Mouse (Mus musculus) activated CD4-positive, CD25-positive, alpha-beta regulatory T cell, adult 4 months (primary cell): ENCODE results near the gene Gm13212. TPM values are rescaled to one million over a fixed set of nuclear protein-coding genes. Genes with fewer than 3 reads are reported as not detected.
A peak's percentile ranks its signal among the peaks of the same experiment; 100 is the strongest.
"Not testable (repeated sequence)": the region's sequence is repeated elsewhere in the genome, so short reads cannot be mapped to it uniquely, and the experiment has no call there.

Experiments used
- ATAC-seq: one replicate; pipeline ENCODE4 v1.8.0; 2017
- polyA plus RNA-seq, 2 experiments: library from polyadenylated mRNA; unstranded; fragments of 100-300 nt; shearing (Covaris generic); gene quantifications; one replicate each; pipeline ENCODE4 v1.2.1; 2017

Gene Gm13212
- polyA plus RNA-seq = 10 to 100 TPM; 12.1 to 15.2 TPM

DNA sequence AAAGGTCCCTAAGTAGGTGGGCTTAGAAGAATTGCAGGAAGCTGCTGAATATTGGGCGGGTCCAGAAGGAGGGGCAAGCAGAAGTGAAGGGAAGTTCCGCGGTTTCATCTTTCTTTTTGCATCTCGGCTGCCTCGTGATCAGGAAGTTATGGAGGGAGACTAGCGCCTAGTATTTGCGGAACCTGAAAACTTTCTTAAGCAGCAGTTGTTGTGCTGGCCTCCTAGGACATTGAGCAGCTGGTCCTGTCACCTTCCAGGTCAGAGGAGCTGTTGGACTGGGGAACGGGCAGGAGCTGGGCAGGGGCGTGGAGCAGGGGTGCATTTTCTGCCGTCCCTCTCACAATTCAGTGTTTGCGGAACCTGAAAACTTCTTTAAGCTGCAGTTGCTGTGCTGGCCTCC is at the start of gene Gm13212:
Gm13212 (plus strand) TSS at position 89 of the 400 bp plus-strand sequence.
- ATAC-seq = peak; percentile 87

DNA sequence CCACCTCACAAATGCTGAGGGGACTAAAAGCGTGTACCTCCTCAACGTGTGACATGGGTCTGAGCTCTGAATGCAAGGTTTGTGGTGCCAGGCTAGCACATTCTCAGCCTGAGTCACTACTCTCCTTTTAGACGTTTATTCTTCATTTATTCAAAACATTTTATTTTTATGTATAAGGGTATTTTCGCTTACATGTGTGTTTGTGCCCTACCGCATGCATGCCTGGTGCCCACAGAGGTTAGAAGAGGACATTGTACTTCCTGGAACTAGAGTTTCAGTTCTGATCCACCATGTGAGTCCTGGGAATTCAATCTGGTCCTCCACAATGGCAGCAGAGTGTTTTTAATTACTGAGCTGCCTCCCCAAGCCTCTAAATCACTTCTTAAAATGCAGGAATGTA is 41.1 kb upstream of the Gm13212 start:
- not testable (repeated sequence) for ATAC-seq

DNA sequence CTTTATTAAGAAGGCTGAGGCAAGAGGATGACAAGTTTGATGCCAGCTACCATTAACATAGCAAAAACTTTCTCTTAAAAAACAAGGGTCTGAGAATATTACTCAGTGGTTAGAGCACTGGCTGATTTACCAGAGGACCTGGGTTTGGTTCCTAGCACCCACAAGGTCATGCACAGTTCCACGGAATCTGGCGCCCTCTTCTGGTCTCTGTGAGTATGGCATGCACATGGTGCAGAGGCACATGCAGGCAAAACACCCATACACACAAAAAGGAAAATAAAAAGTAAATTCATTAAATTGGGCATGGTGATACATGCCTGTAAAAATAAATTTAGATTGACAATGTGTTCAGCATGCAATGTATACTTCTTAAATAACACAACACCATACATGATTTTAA is 39.9 kb upstream of the Gm13212 start:
- not testable (repeated sequence) for ATAC-seq

DNA sequence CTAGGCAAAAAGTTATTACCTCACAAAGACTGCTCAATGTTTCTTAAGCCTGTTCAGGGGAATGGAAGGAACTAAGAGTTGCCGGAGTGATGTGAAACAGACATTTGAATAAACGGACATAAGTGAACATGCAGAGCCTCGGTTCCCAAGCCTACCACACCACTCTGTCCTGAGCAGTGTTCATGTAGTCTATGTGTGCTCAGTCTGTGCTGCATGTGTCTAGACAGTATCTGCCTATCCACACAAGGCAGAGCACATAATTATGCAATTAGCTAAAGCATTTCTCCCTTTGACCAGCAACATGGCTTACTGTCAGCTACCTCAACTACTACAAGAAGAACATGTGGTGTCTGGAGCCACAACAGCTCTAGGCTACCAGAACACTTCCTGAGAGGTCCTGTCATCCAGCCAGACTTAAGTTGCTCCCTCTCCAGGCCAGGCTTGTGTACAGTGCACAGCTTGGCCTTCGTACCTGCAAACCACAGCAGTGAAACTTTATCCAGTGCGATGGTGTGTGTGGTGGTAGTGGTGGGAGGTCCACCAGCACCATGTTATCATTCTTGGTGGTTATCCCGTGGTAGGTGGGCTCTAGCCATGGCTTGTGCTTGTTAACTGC is 39.1 kb upstream of the Gm13212 start:
- not testable (repeated sequence) for ATAC-seq

DNA sequence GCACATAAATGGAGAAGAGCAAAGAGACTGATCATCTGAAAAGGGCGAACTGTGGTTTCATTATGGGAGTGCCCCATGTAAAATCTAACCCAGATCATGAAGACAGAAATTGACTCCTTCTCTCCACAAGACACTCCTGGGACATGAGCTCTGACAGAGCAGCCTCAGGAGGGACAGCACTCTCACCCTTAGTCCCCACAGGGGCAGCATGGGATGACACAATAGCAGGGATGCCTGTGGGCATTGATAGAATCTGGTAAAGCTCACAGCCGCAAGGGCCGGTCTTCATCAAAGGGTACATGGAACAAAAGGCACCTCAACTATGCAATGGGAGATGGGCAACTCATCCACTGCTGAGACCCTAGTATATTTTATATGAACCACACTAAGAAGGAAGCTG is 38.5 kb upstream of the Gm13212 start:
- ATAC-seq = not testable (repeated sequence)

DNA sequence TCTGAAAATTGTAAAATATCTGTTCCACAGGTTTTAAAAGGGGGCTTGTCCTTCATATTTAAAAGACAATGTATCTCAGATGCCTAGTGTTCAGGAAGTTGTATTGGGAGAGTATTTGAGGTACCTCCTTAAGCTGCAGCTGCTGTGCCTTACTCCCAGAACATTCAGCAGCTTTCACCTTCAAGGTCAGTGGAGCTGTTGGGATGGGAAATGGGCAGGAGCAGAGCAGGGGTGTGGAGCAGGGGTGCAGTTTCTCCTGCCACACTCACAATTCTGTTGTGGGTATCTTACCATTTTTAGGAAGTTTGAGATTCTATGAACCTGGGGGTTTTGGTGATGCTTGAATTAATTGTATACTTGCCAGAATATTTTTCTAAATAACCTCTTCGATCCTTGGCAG is 28.3 kb upstream of the Gm13212 start:
- no peak for ATAC-seq

DNA sequence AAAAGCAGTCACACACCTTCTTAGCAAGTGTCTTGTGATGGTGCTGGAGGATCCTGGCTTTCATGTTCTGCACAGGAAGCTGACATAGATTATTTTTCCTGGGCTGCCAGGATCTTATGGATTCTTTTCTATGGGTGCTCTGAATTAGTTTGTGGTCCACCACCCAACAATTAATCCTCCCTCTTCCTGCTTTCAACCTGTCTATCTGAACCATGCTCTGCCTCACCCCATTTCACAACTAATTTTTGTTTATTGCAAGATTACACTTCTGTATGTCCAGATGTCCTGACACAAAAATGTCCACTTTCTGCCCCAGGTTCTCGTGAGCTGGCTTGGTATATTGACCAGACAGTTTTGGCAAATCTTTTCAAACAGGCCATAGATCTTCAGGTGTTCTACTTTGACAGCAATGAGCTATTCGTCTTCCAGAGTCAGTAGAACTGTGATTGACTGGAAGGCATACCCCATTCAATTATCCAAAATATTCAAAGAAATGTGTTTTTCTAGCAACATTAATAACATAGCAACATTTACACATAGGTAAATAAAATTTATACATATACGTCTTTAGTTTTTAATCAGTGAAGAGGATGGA is 25.4 kb upstream of the Gm13212 start:
- ATAC-seq = no peak

DNA sequence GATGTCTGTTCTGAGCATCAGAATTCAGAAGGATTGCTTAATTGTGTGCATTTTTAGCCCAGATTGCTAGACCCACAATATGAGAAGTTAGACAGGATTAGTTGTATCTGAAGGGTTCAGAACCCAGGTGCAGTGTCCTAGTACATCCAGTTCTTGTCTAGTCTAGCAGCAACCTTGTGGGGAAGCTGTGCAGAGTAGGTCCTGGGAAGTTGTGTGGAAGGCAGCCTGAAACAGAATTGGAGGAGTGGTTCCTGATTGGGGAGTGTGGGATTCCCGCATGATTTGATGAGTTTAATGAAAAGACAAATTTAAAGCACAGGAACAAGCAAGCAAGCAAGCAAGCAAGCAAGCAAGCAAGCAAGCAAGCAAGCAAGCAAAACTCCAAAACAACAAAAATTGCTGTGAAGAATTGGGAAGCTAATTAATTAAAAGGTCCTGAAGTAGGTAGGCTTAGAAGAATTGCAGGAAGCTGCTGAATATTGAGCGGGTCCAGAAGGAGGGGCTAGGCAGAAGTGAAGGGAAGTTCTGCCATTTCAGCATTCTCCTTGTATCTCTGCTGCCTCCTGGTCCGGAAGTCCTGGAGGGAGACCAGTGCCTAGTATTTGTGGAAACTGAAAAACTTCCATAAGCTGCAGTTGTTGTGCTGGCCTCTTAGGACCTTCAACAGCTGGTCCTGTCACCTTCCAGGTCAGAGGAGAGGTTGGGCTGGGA is 20.7 kb upstream of the Gm13212 start:
- peak; percentile 36 for ATAC-seq

DNA sequence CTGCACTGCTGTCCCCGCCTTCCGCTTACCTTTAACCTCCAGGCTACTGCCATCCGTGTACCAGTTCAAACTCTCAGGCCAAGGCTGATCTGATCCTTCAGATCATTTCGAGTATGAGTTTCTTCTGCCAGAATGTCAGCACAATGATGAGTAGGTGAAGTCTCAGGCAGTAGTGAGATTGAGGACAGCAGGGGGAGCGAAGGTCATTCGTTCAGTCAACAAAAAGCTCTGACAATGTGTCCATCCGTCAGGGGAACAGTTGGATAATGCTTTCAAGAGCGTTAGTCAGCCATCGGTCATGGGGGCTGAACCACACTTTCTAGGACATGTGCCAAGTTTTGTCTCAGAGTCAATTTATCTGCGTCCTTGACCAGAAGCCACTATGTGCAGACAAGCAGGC is 14.5 kb upstream of the Gm13212 start:
- not testable (repeated sequence) for ATAC-seq

DNA sequence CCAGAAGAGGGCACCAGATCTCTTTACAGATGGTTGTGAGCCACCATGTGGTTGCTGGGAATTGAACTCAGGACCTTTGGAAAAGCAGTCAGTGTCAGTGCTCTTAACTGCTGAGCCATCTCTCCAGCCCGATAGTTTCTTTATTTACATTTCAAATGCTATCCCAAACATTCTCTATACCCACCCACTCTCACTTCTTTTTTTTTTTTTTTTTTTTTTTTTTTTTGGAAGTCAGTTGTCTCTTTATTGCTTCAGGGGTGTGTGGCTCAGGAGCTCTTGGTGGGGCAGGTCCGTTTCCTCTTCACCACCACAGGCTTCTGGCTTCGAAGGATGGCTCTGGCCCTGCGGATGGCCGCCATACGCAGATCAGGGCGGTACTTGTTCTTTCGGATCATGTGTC is 8.3 kb upstream of the Gm13212 start:
- not testable (repeated sequence) for ATAC-seq

DNA sequence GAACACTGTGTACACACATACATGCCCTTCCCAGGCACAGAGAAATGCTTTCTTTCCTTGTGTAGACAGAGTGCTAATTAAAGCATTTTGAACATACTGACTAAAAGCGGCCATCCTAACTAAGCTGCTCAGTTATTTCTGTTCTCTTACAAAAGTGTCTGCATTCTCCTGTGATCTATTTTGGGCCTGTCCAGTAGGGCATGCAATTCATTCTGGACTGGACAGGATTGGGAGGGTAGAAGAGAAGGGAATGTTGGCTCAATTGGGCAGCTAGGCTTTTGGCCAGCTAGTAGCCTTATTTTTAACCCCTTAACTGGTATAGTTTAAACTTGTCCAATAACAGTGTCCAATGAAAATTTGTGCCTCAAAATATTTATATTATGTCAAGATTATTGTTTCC is 4.6 kb upstream of the Gm13212 start:
- ATAC-seq = not testable (repeated sequence)

DNA sequence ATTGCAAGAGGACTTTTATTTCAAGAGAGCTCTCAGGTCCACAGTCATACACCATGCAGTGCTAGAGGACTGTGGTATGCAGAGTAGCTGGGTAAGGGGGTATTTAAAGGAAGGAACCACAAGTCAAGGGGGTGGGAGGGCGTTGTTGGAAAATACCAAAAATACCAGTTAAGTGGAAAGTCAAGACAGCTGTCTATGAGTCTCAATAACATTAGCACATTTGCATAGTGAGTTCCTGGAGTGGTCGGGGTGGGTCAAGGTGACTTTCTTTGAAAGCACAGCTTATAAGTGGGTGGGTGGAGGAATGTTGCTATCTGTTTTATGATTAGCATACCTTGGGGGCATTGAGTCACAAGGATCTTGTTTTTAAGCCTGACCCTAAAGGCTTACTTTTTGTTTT is 1.1 kb downstream of the Gm13212 start:
- peak; percentile 20 for ATAC-seq

DNA sequence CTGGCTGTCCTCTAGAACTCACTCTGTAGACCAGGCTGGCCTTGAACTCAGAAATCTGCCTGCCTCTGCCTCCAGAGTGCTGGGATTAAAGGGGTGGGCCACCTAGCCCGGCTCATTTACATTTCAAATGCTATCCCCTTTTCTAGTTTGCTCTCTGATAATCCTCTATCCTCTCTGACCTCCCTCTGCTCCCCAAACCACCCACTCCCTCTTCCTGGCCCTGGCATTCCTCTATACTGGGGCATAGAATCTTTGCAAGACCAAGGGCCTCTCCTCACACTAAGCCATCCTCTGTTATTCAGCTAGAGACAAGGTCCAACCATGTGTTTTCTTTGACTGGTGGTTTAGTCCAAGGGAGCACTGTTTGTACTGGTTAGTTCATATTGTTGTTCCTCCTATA is 9.2 kb downstream of the Gm13212 start:
- ATAC-seq = not testable (repeated sequence)

DNA sequence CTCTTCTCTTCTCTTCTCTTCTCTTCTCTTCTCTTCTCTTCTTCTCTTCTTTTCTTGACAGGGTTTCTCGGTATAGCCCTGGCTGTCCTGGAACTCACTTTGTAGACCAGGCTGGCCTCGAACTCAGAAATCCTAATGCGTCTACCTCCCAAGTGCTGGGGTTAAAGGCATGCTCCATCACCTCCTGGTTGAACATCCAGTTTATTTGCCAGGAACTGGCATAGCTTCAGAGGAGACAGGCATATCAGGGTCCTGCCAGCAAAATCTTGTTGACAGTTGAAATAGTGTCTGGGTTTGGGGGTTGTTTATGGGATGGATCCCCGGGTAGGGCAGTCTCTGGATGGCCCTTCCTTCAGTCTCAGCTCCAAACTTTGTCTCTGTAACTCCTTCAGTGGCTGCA is 9.8 kb downstream of the Gm13212 start:
- peak; percentile 14 for ATAC-seq

DNA sequence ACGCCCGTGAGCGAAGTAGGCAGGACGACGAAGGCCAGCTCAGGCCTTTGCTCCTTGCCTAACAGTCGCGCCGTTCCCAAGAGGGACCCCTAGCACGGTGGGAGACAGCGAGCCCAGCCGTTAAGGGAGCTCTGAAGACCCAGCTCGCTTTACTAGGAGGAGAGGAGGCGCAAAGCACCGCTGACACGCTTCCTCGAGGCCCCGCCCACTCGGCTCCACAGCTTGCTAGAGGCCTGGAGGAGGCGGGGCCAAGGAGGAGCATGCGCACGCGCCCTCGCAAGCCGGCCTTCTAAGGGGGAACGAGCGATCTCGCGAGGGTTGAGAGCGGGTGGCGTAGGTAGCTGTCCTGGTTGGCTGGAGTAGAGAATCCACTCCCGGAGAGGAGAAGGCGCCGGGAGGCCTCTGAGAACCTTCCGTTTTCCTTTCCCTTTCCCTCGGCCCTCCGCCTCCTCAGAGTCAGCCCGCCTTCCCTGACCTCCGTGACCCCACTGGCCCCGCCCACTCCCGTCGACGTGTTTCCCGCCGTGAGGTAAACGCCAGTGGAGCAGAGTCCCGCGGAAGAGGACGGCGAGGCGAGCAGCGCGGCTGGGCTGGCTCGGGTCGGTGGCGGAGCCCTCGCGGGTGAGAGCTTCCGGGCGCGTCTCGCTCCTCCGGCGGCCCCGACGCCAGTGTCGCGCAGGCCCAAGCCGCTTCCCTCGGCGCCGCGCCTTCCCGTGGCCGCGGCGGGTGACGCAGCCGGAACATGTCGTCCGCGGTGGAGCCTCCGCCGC is 55.6 kb downstream of the Gm13212 start:
- ATAC-seq = not testable (repeated sequence)

DNA sequence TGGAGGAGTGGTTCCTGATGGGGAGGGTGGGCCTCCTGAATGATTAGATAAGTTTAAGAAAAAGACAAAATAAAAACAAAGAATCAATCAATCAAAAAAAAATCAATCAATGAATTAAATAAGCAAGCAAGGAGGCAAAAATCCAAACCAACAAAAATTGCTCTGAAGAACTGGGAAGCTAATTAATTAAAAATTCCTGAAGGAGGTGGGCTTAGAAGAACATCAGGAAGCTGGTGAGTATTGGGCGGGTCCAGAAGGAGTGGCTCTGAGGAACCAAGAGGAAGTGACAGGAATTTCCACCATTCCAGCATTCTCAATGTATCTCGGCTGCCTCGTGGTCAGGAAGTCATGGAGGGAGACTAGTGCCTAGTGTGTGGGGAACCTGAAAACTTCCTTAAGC is 85.4 kb downstream of the Gm13212 start, which contains the start of gene Zfp980:
Zfp980 (plus strand) TSS at position 301 of the 400 bp plus-strand sequence.
- ATAC-seq = not testable (repeated sequence)

DNA sequence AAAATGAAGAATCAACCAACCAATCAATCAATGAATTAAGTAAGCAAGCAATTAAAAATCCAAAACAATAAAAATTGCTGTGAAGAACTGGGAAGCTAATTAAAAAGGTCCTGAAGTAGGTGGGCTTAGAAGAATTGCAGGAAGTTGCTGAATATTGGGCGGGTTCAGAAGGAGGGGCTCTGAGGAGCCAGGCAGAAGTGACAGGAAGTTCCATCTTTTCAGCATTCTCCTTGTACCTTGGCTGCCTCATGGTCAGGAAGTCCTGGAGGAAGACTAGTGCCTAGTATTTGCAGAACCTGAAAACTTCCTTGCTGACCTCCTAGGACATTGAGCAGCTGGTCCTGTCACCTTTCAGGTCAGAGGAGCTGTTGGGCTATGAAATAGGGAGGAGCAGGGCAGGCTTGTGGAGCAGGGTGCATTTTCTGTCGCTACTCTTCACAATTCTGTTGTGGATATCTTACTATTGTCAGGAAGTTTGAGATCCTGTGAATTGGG is 89.4 kb downstream of the Gm13212 start:
- not testable (repeated sequence) for ATAC-seq

Other genes with a start within 250 kb of the Gm13212 start
- gene Zfp990, start 74.4 kb upstream of the Gm13212 start, polyA plus RNA-seq = 1 to 10 TPM in 1 of 2 experiments, not detected in 1; 9.8 TPM
- under 1 TPM in 1 of 2 experiments, not detected in 1; 0.25 TPM for gene Zfp980, start 85.5 kb downstream of the Gm13212 start, polyA plus RNA-seq